Mouse (Mus musculus): Measurements from ENCODE around the gene Gm4133.
"Not testable (repeated sequence)": the region's sequence is repeated elsewhere in the genome, so short reads cannot be mapped to it uniquely, and the experiment has no call there.

Gene Gm4133

DNA sequence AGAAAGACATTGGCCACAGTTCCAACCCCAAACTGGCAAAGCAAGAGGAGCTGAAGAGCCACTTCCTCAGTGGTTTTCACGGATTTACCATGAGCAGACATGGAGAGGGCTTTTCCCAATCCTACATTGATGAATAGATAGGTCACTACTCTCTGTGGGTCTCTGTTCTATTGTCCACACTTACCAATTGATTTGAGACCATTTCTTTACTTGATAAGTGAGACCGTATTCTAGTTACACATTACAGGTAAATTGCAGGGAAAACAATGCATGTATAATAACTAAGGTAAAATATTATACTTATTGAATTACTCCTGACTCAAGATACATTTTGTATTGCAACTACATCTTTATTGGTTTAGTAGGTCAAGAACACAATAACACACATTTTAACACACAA lies at the start of gene Gm4133:
TSS of gene Gm4133 (minus strand) at position 101 of the 400 bp plus-strand sequence.
- DNase-seq (ENCODE audit: low read depth, low spot score), result not testable (repeated sequence)

DNA sequence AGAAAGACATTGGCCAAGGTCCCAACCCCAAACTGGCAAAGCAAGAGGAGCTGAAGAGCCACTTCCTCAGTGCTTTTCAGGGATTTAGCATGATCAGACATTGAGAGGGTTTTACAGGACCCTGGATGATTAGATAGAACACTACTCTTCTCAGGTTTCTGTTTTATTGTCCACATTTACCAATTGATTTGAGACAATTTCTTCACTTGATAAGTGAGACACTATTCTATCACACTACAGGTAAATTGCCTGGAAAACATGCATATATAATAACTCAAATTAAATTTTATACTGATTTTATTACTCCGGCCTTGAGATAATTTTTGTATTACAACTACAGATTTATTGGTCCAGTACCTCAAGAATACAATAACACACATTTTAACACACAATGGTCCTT lies 41.4 kb upstream of the Gm4133 start, which contains the start of gene Gm5728:
TSS of gene Gm5728 (minus strand) at position 101 of the 400 bp plus-strand sequence.
- DNase-seq (ENCODE audit: low read depth, low spot score), result not testable (repeated sequence)
